Mouse (Mus musculus) activated CD4-positive, CD25-positive, alpha-beta regulatory T cell, adult 4 months (primary cell): ENCODE measurements around the gene Taar4. TPM values are rescaled to one million over a fixed set of nuclear protein-coding genes. Genes with fewer than 3 reads are reported as not detected.

ENCODE experiments used
- ATAC-seq: one replicate; pipeline ENCODE4 v1.8.0; 2017
- polyA plus RNA-seq, 2 experiments: library from polyadenylated mRNA; unstranded; fragments of 100-300 nt; shearing (Covaris generic); gene quantifications; one replicate each; pipeline ENCODE4 v1.2.1; 2017

Gene Taar4
- polyA plus RNA-seq, 2 experiments from 2014 or later: not detected

GRCm38 (mm10) chr10:24008143-24008542 lies 47.8 kb downstream of the Taar4 start:
- no peak for ATAC-seq

Other genes with a start within 250 kb of the Taar4 start
- gene Rps12, start 173.2 kb upstream of the Taar4 start, polyA plus RNA-seq: 100 to 1,000 TPM; 116 to 930 TPM
- under 1 TPM in 1 of 2 experiments, not detected in 1; 0.25 TPM for gene Slc18b1, start 163.5 kb upstream of the Taar4 start, polyA plus RNA-seq
- not detected for gene Vnn3, start 109.0 kb upstream of the Taar4 start, polyA plus RNA-seq
- not detected for gene Vnn1, start 65.8 kb upstream of the Taar4 start, polyA plus RNA-seq
- not detected for gene Taar1, start 40.1 kb upstream of the Taar4 start, polyA plus RNA-seq
- gene Taar2, start 21.9 kb upstream of the Taar4 start, polyA plus RNA-seq: not detected
- not detected for gene Taar3, start 10.9 kb upstream of the Taar4 start, polyA plus RNA-seq
- gene Taar5, start 10.2 kb downstream of the Taar4 start, polyA plus RNA-seq: not detected
- not detected for gene Taar6, start 25.2 kb downstream of the Taar4 start, polyA plus RNA-seq
- not detected for gene Taar7a, start 33.0 kb downstream of the Taar4 start, polyA plus RNA-seq
- not detected for gene Taar7b, start 39.4 kb downstream of the Taar4 start, polyA plus RNA-seq
- not detected for gene Taar7d, start 66.7 kb downstream of the Taar4 start, polyA plus RNA-seq
- gene Taar7e, start 77.1 kb downstream of the Taar4 start, polyA plus RNA-seq: not detected
- not detected for gene Taar7f, start 89.0 kb downstream of the Taar4 start, polyA plus RNA-seq
- not detected for gene Taar8a, start 116.0 kb downstream of the Taar4 start, polyA plus RNA-seq
- gene Taar8b, start 131.8 kb downstream of the Taar4 start, polyA plus RNA-seq: not detected
- not detected for gene Taar8c, start 141.4 kb downstream of the Taar4 start, polyA plus RNA-seq
- gene Taar9, start 149.0 kb downstream of the Taar4 start, polyA plus RNA-seq: not detected
- gene Stx7, start 188.8 kb downstream of the Taar4 start, polyA plus RNA-seq: 10 to 100 TPM; 23.3 to 33.2 TPM